Mouse (Mus musculus) cerebellum, adult 8-10 months (tissue): ENCODE data around the gene Miip.

Experiments used
- DNase-seq: peaks from one replicate; pipeline ENCODE4 v3.0.0; 2022

Gene Miip

GRCm38 (mm10) chr4:147868450-147869031 lies at the start of gene Miip, which contains the start of gene Fv1:
Gene Miip, minus strand, starts transcription at chr4:147868816.
Gene Fv1, plus strand, starts transcription at chr4:147868979.
- peak; percentile 89 for DNase-seq

DNA sequence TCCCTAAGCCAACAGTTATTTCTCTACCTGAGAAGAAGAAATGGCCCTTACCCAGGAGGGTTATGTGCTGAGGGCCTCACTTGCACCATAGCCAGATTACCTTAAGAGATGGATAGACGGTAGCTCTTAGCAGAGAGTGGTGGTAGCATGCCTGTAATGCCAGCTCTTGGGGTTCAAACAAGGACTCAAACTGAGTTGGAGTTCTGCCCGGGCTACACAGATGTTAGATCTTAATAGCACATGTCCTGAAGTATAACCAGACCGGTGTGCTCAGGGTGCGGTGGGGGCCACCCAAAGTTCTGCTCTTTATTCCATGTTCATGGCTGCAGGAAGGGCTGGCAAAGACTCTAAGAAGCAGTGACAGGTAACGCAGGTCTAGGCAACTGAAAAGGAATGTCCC lies 40.9 kb upstream of the Miip start:
- DNase-seq = no peak

- DNase-seq = no peak
Measured at GRCm38 (mm10) chr4:147906230-147906629, 37.6 kb upstream of the Miip start.

- no peak for DNase-seq
Measured at GRCm38 (mm10) chr4:147905090-147905659, 36.6 kb upstream of the Miip start.

- peak; percentile 93 for DNase-seq
Measured at GRCm38 (mm10) chr4:147904313-147905089, 35.9 kb upstream of the Miip start, which contains the start of gene Mfn2. Gene Mfn2, minus strand, starts transcription at chr4:147904704.

GRCm38 (mm10) chr4:147903601-147904000 lies 35.0 kb upstream of the Miip start:
- DNase-seq = no peak

- DNase-seq = no peak
Measured at GRCm38 (mm10) chr4:147902906-147903500, 34.4 kb upstream of the Miip start.

GRCm38 (mm10) chr4:147900452-147900851 lies 31.8 kb upstream of the Miip start:
- no peak for DNase-seq

DNA sequence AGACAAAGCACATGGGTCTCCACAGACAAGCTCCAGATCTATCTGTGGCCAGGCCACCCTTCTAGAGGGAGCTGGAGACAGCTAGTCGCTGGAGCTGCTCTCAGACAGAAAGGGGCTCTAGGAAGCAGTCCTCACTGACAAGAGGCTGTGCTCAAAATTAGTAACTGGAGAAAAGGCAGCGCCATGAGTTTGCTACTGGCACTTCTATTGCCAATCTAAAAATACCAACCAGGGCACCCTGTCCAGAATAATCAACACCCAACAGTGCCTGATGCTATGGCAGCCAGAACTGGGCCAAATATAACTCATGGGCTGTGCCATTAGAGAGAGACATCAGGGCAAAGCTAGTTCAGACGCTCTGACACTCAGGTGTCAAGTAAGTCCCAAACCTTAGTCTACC lies 28.7 kb upstream of the Miip start:
- DNase-seq = no peak

DNA sequence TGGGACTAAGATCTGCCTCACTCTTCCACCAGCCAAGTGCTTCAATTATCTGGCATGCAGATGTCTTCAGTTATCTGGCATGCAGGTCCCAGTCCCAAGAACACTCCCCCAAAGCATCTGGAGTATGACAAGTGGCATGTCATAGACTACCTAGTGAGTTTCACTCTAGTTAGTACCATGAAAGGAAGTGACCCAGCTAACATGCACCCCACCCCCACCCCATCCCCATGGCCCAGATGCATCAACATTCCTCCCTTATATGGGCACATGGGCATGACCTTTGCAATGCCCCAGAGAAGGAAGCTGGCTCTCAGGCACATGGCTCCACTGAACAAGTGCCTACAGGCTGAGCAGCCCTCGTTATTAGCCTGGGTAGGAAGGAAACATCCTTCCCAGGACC lies 27.8 kb upstream of the Miip start:
- DNase-seq = no peak

DNA sequence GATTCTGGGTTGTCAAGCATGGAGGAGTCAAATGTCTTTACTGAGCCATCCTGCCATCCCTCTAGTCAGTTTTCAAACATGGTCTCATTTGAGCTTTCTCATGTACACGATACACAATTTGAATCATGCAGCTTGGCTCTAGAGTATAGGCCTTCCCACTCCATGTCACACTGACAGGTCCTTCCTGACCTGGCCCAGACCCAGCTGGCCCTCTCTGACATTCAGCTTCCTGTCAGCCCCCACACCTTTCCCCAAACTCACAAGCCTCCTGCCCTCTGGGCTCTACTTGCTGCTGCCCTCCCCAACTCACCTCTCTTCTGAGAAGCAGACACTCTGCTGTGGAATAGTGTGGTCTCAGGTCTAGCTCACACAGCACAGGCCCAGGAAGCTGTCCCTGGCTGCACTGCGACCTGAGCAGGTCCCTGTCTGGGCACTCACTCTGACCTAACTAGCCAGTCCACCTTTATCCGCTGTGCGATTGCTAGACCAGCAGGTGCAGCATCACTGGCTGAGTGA lies 27.3 kb upstream of the Miip start:
- DNase-seq = no peak

GRCm38 (mm10) chr4:147890341-147890740 lies 21.7 kb upstream of the Miip start:
- DNase-seq = no peak

DNA sequence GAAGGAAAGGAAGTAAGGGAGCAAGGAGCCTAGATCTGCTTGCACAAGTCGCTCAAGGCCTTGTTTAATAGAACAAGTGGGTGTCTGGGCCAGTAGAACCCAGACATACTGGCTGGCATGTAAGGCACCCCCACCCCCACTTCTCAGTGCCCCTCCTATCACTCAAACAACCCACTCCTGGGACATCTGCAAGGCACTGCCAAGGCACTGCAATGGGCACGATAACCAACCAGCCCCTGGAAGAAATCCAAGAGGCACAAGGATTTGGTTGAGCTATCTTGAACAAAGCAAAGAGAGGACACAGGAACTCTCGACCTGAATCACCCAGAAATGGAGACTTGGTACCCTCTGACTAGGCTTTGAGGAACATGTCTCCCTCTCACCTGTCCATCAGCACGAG lies 19.6 kb upstream of the Miip start:
- DNase-seq = no peak

DNA sequence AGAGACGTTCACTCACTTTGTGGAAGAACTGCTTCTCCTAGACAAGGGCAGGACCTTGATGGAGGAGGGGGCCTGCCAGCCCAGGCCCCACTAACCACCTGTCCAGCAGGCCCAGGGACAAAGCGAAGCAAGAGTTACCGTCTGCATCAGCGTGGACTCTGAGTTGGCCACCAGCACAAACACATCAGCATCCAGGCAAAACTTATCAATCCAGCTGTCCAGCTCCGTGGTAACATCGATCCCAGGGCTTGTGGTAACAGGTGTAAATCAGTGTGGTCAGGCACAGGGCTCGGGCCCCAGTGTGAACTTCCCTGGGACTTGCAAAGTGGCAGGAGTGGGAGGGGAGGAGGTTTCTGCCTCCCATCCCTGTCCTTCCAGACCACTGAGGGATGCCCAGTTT lies 18.7 kb upstream of the Miip start:
- DNase-seq = no peak

GRCm38 (mm10) chr4:147886158-147886557 lies 17.5 kb upstream of the Miip start:
- no peak for DNase-seq

DNA sequence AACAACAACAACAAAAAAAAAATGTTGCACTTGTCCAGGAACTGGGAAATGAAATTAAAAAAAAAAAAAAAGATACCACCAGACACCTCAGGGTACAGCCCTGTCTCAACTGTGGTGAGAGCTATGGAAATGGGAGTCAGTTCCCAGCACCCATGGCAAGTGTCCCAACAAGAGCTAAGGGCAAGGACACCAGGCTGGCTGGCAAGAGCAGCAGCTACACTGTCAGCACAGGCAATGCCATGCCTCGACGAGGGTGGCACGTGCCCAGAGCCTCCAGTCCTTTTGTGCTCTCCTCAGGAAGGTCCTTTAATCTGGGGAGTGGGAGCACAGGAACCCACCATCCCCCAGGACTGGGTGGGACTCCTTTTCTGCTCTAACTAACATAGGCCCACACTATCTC lies 15.5 kb upstream of the Miip start:
- no peak for DNase-seq

GRCm38 (mm10) chr4:147883041-147883440 lies 14.4 kb upstream of the Miip start:
- DNase-seq = no peak

DNA sequence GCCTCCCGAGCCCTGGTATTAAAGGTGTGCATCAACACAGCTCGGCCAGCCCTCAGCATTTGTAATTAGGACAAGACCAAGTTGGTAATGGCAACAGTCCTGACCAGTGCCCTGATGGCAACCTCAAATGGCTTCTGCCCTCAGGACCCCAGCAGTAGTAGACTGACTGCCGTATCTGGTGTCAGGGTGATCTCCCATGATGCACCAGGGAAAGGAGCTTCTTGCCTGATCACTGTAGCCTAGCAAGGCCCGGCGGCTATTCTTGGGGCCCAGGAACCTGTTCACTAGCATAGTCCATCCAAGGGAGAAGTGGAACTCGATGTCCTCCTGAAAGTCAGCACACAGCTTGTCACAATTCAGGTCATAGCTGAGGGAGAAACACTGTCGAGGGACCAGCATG lies 13.2 kb upstream of the Miip start:
- no peak for DNase-seq

GRCm38 (mm10) chr4:147879865-147880264 lies 11.2 kb upstream of the Miip start:
- no peak for DNase-seq

DNA sequence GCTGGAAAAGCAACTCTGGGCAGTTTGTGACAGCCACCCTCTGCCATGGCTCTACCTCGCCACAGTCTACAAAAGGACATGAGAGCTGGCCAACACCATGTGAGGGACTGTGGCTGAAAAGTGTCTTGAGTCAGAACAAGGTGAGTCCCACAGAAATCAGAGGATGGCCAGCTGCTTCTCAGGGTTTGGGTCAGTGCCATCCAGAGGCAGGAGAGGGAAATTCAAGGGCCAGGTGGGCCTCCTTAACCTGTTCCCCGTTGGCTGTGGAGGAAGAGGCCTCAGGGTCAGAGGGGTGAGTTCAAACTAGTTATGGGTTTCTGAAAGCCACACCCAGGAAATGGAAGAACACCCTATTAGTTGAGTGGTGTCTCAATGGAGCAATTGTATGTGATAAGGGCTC lies 10.8 kb upstream of the Miip start:
- DNase-seq = no peak

GRCm38 (mm10) chr4:147878537-147878936 lies 9.9 kb upstream of the Miip start:
- DNase-seq = no peak

- DNase-seq = no peak
Measured at GRCm38 (mm10) chr4:147875852-147876575, 7.4 kb upstream of the Miip start.

- DNase-seq = no peak
Measured at GRCm38 (mm10) chr4:147869238-147869637, 622 bp upstream of the Miip start.
